Mouse (Mus musculus) megakaryocyte, adult 5-6 weeks (primary cell): ENCODE results near the gene Paxbp1. TPM values are rescaled to one million over a fixed set of nuclear protein-coding genes. Genes with fewer than 3 reads are reported as not detected.
A peak's percentile ranks its signal among the peaks of the same experiment; 100 is the strongest.

Source experiments
- ATAC-seq: 2 replicates; pipeline ENCODE4 v1.8.0; 2016; ENCODE audit warnings: mild to moderate bottlenecking, inconsistent platforms; ENCODE audit not compliant: poor library complexity, severe bottlenecking
- total RNA-seq, 2 experiments: library from RNA; stranded (forward) in 1 of 2; stranded (reverse) in 1 of 2; fragments of 153-499, 151-499 nt in 1 of 2; fragments of 221-1000, 200-1000 nt in 1 of 2; gene quantifications; 2 replicates each; pipeline versions ENCODE4 v1.2.3 to v1.2.4; 2015 to 2017

Gene Paxbp1
- total RNA-seq, 2 experiments from 2014 or later = 68.3 to 81.9 TPM

GRCm38 (mm10) chr16:91056043-91056821, 11.9 kb upstream of the Paxbp1 start:
- ATAC-seq = peak; percentile 59

DNA sequence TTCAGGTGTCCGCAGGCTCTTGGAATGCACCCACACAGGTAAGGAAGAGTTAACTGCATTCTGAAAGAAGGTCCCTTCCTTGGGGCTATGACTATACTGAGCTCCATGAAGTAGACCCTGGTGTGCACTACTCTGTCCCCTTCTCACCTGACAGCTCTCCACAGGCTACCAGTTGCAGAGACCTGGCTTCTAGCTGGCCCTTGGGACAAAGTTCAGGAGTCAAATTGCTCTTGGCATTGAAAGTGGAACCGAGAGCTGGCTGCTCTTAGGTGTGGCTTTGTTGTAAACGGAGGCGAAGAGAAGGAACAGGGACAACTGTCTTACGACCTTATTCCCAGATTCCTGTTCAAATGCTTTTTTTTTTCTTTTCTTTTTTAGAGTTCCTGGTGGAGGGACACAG, 10.8 kb upstream of the Paxbp1 start:
- ATAC-seq = no peak

DNA sequence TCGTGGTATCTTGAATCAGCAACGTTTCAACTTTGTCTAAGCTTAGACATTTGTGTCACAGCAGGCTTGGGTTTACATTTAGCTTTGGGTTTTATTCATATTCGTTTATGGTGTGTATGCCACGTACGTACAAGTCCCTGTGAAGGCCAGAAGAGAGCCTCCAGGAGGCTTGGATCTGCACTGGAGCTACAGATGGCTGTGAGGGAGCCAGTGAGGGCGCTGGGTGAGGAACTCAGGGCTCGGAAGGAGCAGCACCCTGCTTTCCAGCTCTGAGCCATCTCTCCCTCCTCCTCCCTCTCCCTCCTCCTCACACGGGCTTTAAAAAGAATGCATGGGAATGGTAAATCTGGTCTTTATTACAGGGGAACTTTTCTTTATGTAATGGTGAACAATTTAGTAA, 9.3 kb upstream of the Paxbp1 start:
- no peak for ATAC-seq

- ATAC-seq = peak; percentile 21; the same call in 1 of the 2 replicates
Observed at GRCm38 (mm10) chr16:91045511-91045910, 1.2 kb upstream of the Paxbp1 start.

GRCm38 (mm10) chr16:91043461-91044248, 688 bp downstream of the Paxbp1 start:
- peak; percentile 36 for ATAC-seq

- no peak for ATAC-seq
Observed at GRCm38 (mm10) chr16:91042640-91043039, 1.7 kb downstream of the Paxbp1 start.

GRCm38 (mm10) chr16:91035866-91036265, 8.5 kb downstream of the Paxbp1 start:
- no peak for ATAC-seq

GRCm38 (mm10) chr16:91030751-91031150, 13.6 kb downstream of the Paxbp1 start:
- ATAC-seq = 0 out of 2 replicates have a peak, but pooled peaks have one; percentile 30

DNA sequence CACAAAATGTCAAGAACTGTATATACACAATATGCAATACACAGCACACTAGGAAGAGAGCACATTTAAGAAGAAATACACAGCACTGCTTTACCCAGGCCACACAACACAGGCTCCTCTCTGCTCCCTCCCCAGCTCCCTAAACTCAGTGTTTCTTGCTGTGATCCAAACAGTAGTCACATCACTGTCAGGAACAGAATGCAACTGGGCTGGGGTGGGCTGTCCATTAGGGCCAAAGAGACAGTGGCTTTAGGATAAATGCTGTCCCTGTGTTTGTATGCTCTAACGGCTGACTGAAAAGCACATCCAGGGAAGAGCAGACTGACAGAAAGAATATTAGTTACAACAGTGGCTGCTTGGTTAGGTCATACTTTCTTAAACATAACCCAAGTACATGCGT, 14.4 kb downstream of the Paxbp1 start:
- no peak for ATAC-seq

- ATAC-seq = no peak
Observed at GRCm38 (mm10) chr16:91029161-91029743, 15.1 kb downstream of the Paxbp1 start.

GRCm38 (mm10) chr16:91026290-91026689, 18.1 kb downstream of the Paxbp1 start:
- ATAC-seq = no peak

DNA sequence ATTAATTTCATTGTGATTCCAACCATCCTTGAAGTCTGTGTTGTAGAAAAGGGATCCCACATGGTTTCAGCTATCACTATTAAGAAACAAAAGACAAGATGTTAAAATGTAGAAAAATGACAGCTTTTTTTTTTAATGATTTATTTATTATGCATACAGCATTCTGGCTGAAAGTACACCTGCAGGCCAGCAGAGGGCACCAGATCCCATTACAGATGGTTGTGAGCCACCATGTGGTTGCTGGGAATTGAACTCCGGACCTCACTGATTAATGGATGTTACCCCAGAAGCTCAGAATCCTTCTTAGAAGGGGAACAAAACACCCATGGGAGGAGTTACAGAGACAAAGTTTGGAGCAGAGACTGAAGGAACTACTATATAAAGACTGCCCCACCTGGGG, 21.0 kb downstream of the Paxbp1 start:
- ATAC-seq = no peak

DNA sequence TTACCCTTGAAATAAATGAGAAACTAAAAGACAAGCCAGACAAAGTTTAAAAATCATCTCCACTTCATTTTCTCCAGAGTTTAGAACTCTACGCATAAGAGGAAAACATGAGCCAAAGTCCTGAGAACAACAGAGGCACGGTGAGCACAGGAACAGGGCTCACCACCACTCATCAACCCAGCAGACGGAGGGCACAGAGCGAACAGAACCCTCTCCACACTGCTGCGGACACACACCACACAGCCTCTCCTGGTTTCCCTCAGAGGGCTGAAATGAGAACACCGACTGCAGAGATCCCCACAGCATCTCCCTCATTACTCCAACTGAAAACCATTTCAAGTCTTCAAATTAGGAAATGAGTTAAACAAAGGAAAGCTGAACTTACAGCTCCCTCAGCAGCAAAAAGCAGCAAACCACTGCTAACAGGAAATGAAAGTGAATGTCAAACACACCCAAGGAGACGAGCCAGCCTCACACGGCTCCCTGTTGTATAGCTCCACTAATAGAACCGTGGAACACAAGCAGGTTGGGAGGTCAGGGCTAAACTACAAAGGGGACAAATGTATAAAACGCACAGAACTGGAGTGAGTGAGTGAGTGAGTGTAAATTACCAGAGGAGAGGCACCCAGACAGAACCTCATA, 23.4 kb downstream of the Paxbp1 start:
- ATAC-seq = peak; percentile 92

- no peak for ATAC-seq
Observed at GRCm38 (mm10) chr16:91019476-91019875, 24.9 kb downstream of the Paxbp1 start.

DNA sequence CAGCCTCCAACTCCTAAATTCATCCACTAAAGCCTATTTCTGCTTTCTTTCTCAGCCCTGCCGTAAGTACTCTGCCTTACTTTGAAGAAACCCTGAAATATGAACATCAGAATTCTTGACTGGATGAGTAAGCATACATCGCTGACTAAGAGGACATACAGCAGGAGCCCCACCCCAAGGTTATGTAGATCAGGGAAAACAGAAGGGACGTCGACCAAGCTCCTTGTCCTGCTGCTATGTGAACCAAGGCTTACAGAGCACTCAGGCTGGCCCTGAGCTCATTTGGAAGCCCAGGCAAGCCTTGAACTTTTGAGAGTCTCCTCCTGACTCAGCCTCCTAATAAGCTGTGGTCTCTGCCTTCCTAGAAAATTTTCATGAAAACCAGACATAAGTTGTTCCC, 28.6 kb downstream of the Paxbp1 start:
- no peak for ATAC-seq

GRCm38 (mm10) chr16:91011847-91012246, 32.5 kb downstream of the Paxbp1 start:
- peak; percentile 56 for ATAC-seq

DNA sequence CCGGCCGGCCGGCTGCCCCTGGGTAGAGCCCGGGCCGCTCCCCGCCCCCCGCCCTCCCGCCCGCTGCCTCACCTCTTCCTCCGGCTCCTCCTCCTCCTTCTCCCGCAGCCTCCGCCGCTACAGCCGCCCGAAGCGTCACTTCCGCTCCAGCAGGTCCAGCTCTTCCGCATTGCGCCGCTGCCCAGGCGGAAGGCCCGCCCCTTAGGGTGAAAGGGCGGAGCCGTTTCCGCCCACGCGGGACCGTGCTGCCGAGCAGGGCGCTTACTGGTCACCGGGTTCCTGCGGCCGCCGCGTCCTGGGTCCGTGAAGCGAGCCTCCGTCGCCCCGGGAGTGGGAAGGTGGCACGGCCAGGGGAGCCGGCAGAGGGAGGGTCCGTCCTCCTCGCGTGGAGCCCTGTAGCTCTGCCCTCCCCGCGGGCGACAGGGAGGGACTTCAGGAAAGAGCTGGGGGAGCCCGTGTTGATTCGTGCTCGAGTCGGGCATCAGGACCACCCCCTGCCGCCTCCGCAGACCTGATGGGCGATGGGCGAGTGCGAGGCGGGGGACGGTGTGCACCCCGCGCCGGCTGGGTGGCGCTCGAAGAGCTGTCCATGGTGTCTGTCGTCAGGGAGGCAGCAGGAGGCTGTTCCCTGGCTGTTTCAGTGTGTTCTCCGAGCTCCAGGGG, 33.2 kb downstream of the Paxbp1 start, which contains the start of gene Synj1:
TSS of gene Synj1 (minus strand) at position 288 of the 663 bp plus-strand sequence.
- ATAC-seq = peak; percentile 88

DNA sequence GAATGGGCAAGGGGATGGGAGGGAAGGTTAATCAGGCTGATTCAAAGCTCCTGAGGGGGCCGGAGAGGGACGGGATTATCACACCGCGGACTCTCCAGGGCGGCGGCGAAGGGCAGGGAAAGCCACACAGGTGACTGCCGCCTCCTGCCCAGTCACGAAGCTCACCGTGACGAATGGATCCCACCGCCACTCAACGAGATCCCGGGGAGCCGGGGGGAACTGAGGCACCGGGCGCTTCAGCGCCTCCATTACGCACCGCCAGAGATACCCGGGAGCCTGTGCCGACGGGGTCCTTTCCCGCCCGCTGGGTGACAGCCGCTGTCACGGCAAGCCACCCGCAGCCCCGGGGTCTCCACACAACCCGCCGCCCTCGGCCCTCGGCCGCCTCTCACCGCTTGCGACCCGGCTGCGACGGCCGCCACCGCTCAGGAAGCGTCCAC, 33.7 kb downstream of the Paxbp1 start:
- peak; percentile 7 for ATAC-seq

DNA sequence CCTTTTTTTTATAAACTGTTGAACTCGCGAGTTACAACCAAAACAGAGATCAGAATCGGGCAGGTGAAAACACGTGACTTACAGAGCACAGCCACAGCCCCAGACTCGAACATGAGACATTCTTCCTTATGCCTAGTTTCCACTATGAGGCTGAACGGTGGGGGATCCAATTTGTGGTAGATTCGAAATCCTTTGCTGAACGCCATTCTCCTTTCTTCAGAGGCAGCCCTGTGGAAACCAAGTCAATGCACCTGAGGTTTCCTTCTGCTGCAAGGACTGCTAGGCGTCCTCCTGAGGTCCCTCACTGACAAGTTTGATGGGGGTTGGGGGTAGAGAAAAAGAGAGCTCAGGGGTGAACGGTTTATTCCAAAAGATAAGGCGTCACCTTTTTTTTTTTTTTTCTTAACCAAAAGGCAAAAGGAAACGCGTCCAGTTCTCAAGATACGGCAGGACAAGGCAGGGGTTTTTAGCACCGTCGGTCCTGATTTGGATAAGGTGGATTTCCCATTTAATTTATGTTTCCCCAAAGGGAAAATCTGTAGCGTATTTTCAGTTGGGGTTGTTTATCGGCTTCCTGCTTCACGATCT, 34.3 kb downstream of the Paxbp1 start:
- no peak for ATAC-seq

GRCm38 (mm10) chr16:91004915-91005538, 39.3 kb downstream of the Paxbp1 start:
- ATAC-seq = no peak
